Mouse (Mus musculus) induced T-regulatory cell, adult 2 months (primary cell): ENCODE measurements around the gene Adar.
A peak's percentile ranks its signal among the peaks of the same experiment; 100 is the strongest.
"Not testable (repeated sequence)": the region's sequence is repeated elsewhere in the genome, so short reads cannot be mapped to it uniquely, and the experiment has no call there.

Source experiments
- DNase-seq: peaks from one replicate; pipeline ENCODE4 v3.0.0-alpha.2; 2012; ENCODE audit warnings: low read depth

The Adar gene

GRCm38 (mm10) chr3:89794616-89795015, 79.8 kb downstream of the Adar start:
- no peak for DNase-seq

DNA sequence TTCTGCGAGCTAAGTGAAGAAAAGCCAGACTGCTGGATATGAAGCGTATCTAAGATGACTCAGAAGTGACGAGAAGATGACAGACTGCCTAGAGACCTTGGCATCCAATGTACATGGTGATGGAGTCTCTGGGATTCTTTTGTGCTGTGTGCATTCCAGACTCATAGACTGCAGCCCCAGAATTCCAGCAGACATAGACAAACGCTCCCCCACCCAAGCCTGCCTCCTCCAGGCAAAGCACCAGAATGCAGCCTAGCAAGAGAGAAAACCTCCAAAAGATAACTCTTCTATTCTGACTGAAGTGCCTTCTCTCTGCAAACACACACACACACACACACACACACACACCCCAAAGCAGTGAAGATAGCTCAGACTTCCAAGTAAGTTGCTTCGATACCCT, 80.9 kb downstream of the Adar start:
- DNase-seq = no peak

- no peak for DNase-seq
Measured at GRCm38 (mm10) chr3:89796358-89796757, 81.5 kb downstream of the Adar start.

- no peak for DNase-seq
Measured at GRCm38 (mm10) chr3:89798518-89798917, 83.7 kb downstream of the Adar start.

DNA sequence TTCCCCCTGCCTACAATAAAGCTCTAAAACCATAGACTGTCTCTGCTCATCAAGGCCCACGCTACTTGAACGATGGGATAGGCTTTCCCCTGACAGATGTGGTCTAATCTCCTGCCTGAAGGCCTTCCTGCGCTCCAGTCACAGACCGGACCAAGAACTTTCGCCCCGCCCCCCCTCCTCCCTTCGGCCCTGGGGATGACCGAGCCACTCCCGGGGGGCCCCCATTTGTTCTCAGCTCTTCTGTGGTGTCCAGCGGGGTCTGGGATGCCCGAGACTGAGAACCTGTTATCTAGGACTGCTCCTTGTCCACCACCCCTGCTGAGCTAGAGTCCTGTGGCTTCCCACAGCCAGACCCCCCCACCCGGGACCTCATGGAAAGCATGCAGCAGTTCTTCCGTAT, 84.7 kb downstream of the Adar start:
- no peak for DNase-seq

GRCm38 (mm10) chr3:89800078-89800477, 85.3 kb downstream of the Adar start:
- DNase-seq = not testable (repeated sequence)

GRCm38 (mm10) chr3:89800774-89801506, 86.1 kb downstream of the Adar start:
- DNase-seq = no peak

- DNase-seq = peak; percentile 92
Measured at GRCm38 (mm10) chr3:89801507-89801847, 86.7 kb downstream of the Adar start.

- DNase-seq = no peak
Measured at GRCm38 (mm10) chr3:89802876-89803275, 88.1 kb downstream of the Adar start.
